Mouse (Mus musculus) forebrain, embryonic 10.5 days (tissue): ENCODE measurements around the gene Anxa2. TPM values are rescaled to one million over a fixed set of nuclear protein-coding genes. Genes with fewer than 3 reads are reported as not detected.

Experiments
- DNase-seq: peaks from one replicate; pipeline ENCODE4 v3.0.0-alpha.2; 2017; ENCODE audit warnings: low spot score; ENCODE audit errors: extremely low spot score
- H3K27ac ChIP-seq: fragments of 300-500 bp; sonication (generic); 2 replicates; pipeline ENCODE4 v1.5.1; 2016; ENCODE audit warnings: mild to moderate bottlenecking
- H3K27me3 ChIP-seq: fragments of 300-500 bp; sonication (generic); 2 replicates; pipeline ENCODE4 v1.6.1; 2016; ENCODE audit warnings: mild to moderate bottlenecking; ENCODE audit not compliant: poor library complexity, severe bottlenecking
- H3K36me3 ChIP-seq: fragments of 300-500 bp; sonication (generic); replicated peaks from 2 replicates; pipeline ENCODE4 v1.6.1; 2016; ENCODE audit warnings: mild to moderate bottlenecking, moderate library complexity
- H3K4me1 ChIP-seq: fragments of 300-500 bp; sonication (generic); 2 replicates; pipeline ENCODE4 v1.6.1; 2016
- H3K4me3 ChIP-seq: fragments of 300-500 bp; sonication (generic); 2 replicates; pipeline ENCODE4 v1.5.1; 2016; ENCODE audit warnings: mild to moderate bottlenecking, moderate library complexity
- H3K9me3 ChIP-seq: fragments of 300-500 bp; sonication (generic); 2 replicates; pipeline ENCODE4 v1.6.1; 2016; ENCODE audit warnings: mild to moderate bottlenecking, moderate library complexity
- WGBS: fragments of 180-500 bp; shearing (Covaris S2); methylation state at CpG from one replicate; pipeline ENCODE4 v1.1.7; 2016; 5-methylcytosine and 5-hydroxymethylcytosine counted together
- polyA plus RNA-seq: library from polyadenylated mRNA; unstranded; fragments of >200 nt; fragmentation: Nextera tagmentation; extraction: Ambion mirVana; gene quantifications from 2 replicates; pipeline ENCODE4 v1.2.1, GENCODE M21; 2016

Anxa2 gene
- polyA plus RNA-seq, 1 experiment from 2014 or later = 100 TPM

DNA sequence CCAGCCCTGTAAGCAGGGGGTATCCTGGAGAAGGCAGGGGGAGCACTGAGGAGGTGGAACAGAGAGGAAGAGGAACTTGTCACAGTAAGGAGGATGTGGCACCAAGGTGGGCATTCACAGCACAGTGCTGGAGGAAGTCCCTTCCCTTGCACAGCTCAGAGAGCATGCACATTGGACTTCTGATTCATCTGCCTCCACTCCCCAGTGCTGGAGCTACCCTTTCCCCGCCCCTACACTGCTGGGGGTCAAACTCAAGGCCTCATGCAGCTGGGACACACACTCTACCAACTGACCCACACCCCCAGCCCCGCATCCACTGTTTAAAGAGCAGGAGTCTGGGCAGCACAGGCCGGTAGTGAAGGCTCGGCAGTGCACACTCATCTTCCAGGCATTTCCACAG is 12.7 kb downstream of the Anxa2 start:
- H3K4me1 ChIP-seq = peaks cover 46% of the 10 kb centered on the region
- H3K9me3 ChIP-seq = no peaks in the 10 kb centered on the region
- H3K27me3 ChIP-seq = peaks cover 10% of the 10 kb centered on the region
- no peak for DNase-seq
- H3K36me3 ChIP-seq = no peaks in the 10 kb centered on the region
- no peak overlapping the region for H3K27ac ChIP-seq
- H3K4me3 ChIP-seq = no peak overlapping the region
- WGBS = 77% methylated on average over 4 of the region's 4 CpGs

DNA sequence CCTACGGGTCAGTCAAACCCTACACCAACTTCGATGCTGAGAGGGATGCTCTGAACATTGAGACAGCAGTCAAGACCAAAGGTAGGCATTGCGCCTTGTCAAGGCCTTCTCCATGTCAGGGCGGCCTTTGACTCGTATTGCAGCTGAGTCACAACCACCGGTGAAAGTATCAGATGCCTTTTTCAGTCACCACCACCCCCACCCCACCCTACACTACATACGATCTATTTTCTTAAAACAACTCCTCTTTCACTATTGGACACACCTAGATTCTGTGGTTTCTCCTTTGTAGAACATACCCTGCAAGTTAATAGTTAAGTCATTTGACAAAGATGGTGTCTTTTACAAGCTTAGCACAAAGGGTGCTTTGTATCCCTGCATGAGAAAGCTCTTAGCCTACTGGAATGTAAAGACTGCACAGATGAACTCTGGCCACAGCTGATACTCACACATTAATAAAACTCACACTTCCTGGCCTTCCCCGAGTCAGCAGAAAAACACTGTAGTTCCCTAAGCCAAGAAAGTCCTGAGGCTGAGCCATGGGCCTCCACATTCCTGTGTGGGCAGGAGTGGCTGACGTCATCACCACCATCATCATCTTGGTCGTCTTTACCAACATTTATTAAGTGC is 14.0 kb downstream of the Anxa2 start:
- H3K9me3 ChIP-seq = no peaks in the 10 kb centered on the region
- no peak overlapping the region for H3K4me3 ChIP-seq
- WGBS = 79% methylated on average over 10 of the region's 10 CpGs
- peaks cover 10% of the 10 kb centered on the region for H3K27me3 ChIP-seq
- no peaks in the 10 kb centered on the region for H3K36me3 ChIP-seq
- peaks cover 47% of the 10 kb centered on the region for H3K4me1 ChIP-seq
- H3K27ac ChIP-seq = peak overlapping the region; percentile 56
- no peak for DNase-seq

DNA sequence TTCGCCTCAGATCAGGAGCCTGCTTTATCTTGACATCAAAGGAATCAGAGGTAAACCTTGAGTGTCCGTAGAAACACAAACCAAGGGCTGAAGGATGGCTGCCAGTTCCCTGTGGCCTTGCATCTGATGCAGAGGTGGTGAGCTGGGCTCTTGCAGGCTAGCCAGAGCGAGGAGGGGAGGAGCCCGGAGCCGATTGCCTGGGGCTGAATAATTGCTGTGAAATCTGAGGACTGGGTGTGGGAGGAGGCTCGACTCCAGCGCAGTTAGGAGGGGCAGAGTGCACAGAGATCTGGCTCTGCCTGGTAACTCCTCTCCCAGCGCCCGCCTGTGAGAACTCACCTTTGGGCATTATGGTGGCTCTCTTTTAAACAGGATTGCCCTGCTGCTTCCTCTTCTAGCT is 15.6 kb downstream of the Anxa2 start:
- H3K27me3 ChIP-seq = peaks cover 10% of the 10 kb centered on the region
- H3K4me3 ChIP-seq = no peak overlapping the region; the same call in 1 of the 2 replicates
- H3K27ac ChIP-seq = 0 out of 2 replicates have a peak overlapping the region, but pooled peaks have one; percentile 0
- peaks cover 47% of the 10 kb centered on the region for H3K4me1 ChIP-seq
- 5% methylated on average over 9 of the region's 9 CpGs for WGBS
- no peaks in the 10 kb centered on the region for H3K36me3 ChIP-seq
- H3K9me3 ChIP-seq = no peaks in the 10 kb centered on the region
- peak; percentile 72 for DNase-seq

DNA sequence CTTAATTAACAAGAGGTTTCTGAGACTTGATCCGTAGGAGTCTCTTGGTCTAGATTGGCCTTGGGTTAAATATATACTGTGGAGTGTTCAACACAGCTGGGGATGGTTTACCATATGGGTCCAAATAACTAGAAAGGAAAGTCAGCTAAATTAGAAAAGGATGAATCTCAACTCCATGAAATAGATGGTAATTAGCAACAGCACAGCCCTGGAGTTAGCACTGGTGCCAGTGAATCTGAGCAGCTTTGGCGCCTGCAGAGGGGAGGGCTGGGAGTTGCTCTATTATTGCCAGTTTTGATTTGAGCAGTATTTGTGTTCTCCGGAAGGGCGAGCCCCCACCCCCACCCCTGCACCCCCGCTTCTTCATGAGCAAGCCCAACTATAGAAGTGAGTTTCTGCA is 16.9 kb downstream of the Anxa2 start:
- Histone ChIP-seq H3K9me3 (no peaks in the 10 kb centered on the region), H3K27ac (peak overlapping the region; percentile 44; the same call in 1 of the 2 replicates), H3K4me3 (no peak overlapping the region), H3K4me1 (peaks cover 47% of the 10 kb centered on the region), H3K36me3 (no peaks in the 10 kb centered on the region), H3K27me3 (peaks cover 10% of the 10 kb centered on the region)
- no peak for DNase-seq
- WGBS = 63% methylated on average over 5 of the region's 5 CpGs

DNA sequence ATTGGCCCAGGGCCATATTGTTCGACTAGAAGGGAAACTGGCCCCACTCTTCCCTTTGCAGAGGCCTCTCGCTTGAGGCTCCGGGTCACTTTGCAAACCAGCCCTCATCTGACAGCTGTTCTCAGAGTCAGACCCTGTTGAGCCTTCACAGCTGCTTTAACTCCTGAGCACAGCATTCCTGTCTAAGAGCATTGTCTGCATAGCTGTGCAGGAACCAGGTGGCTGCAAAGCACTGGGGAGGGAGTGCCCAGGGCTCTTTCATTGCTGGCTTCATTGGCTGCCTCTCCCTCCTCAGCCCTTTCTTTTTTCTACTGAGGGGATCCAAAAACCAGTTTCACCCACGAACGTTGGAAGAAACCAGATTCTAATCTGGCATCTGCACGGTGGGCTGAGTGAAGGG is 17.5 kb downstream of the Anxa2 start:
- H3K27ac ChIP-seq = peak overlapping the region; percentile 44; the same call in 1 of the 2 replicates
- H3K4me1 ChIP-seq = peaks cover 46% of the 10 kb centered on the region
- H3K9me3 ChIP-seq = no peaks in the 10 kb centered on the region
- H3K36me3 ChIP-seq = no peaks in the 10 kb centered on the region
- H3K4me3 ChIP-seq = no peak overlapping the region
- H3K27me3 ChIP-seq = peaks cover 10% of the 10 kb centered on the region
- no peak for DNase-seq
- WGBS = 31% methylated on average over 6 of the region's 6 CpGs

DNA sequence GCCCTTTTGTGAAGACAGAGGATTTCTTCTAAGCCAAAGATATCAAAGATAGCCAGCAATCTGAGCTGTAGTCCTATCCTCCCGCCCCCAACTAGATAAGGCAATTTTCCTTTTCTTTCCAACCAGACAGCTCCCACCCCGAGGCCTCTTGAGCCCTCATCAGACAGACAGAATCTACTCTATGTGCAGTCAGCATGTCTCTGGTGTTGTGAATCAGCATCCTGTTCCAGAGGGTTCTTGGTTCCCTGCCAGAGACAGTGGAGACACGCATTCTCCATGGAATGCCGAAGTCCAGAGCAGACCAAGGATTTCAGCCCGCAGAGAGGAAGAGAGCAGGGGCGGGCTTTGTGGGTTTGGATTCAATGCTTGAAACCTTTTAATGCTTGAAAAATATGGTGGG is 19.3 kb downstream of the Anxa2 start:
- WGBS = 89% methylated on average over 6 of the region's 6 CpGs
- H3K9me3 ChIP-seq = no peaks in the 10 kb centered on the region
- DNase-seq = no peak
- H3K27ac ChIP-seq = no peak overlapping the region
- H3K36me3 ChIP-seq = no peaks in the 10 kb centered on the region
- H3K27me3 ChIP-seq = peaks cover 10% of the 10 kb centered on the region
- H3K4me1 ChIP-seq = peaks cover 41% of the 10 kb centered on the region
- no peak overlapping the region for H3K4me3 ChIP-seq

DNA sequence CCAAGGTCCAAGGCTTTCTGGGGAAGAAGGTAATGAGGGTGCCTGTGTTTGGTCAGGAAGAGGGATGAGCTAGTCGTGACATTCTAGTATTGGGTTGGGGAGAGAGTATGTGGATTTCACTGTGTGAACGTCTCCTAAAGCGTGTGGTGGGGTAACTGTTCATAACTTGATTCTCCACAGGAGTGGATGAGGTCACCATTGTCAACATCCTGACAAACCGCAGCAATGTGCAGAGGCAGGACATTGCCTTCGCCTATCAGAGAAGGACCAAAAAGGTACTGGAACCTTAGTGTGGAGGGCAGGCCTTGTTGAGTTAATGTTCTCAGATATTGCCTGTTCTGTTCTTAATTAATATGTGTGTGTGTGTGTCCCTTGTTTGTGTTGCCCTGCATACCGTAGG is 22.5 kb downstream of the Anxa2 start:
- no peak overlapping the region for H3K4me3 ChIP-seq
- H3K9me3 ChIP-seq = no peaks in the 10 kb centered on the region
- H3K36me3 ChIP-seq = no peaks in the 10 kb centered on the region
- H3K4me1 ChIP-seq = peaks cover 13% of the 10 kb centered on the region
- WGBS = 83% methylated on average over 6 of the region's 6 CpGs
- no peak overlapping the region for H3K27ac ChIP-seq
- DNase-seq = no peak
- H3K27me3 ChIP-seq = no peaks in the 10 kb centered on the region

DNA sequence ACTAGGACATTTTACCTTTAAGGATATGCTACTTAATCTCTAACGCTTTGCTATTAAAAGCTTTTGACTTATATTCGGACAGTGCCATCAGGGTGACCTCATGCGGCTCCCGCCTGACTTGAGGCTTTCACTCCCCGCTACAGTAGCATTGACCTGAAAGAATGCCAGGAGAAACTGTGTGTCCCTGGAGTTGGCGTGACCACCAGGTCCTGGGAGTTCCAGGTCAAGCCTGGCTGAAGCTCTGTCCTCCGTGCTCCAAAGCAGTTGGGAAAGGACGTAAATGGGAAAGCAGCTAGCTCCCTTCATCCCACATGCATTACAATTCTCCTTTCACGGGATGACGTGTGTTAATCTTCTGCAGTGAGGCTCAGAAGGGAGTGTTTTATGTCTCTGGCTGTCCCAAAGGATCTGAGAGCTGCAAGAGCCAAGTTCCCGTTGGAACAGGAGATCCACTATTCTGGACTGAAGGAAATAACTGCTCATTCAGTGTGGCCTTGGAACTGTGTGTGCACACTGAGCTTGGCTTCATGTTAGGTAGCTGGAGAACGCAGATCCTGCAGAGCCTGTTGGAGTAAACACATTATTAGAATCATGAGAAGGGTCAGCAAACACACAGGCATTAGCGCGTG is 23.9 kb downstream of the Anxa2 start:
- DNase-seq = no peak
- H3K27me3 ChIP-seq = peaks cover 4% of the 10 kb centered on the region; the same call in 1 of the 2 replicates
- H3K27ac ChIP-seq = 0 out of 2 replicates have a peak overlapping the region, but pooled peaks have one; percentile 20
- 82% methylated on average over 14 of the region's 14 CpGs for WGBS
- no peaks in the 10 kb centered on the region for H3K36me3 ChIP-seq
- peaks cover 9% of the 10 kb centered on the region; the same call in 1 of the 2 replicates for H3K4me1 ChIP-seq
- H3K4me3 ChIP-seq = no peak overlapping the region
- no peaks in the 10 kb centered on the region for H3K9me3 ChIP-seq

DNA sequence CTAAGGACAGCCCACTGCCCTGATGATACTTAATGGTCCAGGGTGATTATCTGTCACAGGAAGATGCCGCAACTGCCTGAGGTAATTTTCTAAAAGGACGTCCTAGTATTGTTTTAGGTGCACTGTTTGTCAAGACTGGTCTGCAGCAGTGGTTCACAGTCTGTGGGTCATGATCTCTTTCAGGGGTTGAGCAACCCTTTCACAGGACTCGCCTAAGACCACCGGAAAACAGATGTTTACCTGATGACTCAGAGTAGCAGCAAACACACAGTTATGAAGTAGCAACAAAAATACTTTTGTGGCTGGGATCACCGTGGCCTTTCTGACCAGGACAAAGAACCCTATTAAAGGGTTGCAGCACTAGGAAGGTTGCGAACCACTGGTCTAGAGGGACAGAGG is 24.4 kb downstream of the Anxa2 start:
- Histone ChIP-seq H3K9me3 (no peaks in the 10 kb centered on the region), H3K36me3 (no peaks in the 10 kb centered on the region), H3K4me3 (no peak overlapping the region), H3K27me3 (peaks cover 6% of the 10 kb centered on the region), H3K4me1 (peaks cover 11% of the 10 kb centered on the region), H3K27ac (0 out of 2 replicates have a peak overlapping the region, but pooled peaks have one; percentile 20)
- 65% methylated on average over 6 of the region's 6 CpGs for whole genome bisulfite sequencing
- no peak for DNase-seq

DNA sequence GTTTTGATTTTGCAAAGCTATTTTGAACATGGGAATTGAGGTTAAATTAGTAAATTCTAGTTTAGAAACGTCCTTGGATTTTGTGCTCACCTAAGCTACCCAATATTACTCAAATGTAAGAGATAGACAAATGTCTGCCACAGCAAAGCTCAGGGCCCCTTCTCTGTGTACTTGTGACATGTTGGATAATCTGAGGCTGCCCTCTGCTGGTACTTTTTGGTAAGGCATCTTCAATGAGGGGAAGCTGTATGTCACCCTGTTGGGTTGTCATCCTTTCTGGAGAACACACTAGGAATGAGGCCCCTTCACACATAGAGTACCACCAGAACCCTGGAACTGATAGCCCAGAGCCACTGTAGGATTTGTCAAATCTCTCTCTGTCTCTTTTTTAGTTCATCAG is 26.9 kb downstream of the Anxa2 start:
- H3K27ac ChIP-seq = no peak overlapping the region
- 0% methylated on average over 1 of the region's 1 CpGs for WGBS
- DNase-seq = peak; percentile 71
- H3K4me1 ChIP-seq = peaks cover 28% of the 10 kb centered on the region
- no peaks in the 10 kb centered on the region for H3K36me3 ChIP-seq
- peaks cover 21% of the 10 kb centered on the region for H3K27me3 ChIP-seq
- H3K4me3 ChIP-seq = no peak overlapping the region
- H3K9me3 ChIP-seq = no peaks in the 10 kb centered on the region

DNA sequence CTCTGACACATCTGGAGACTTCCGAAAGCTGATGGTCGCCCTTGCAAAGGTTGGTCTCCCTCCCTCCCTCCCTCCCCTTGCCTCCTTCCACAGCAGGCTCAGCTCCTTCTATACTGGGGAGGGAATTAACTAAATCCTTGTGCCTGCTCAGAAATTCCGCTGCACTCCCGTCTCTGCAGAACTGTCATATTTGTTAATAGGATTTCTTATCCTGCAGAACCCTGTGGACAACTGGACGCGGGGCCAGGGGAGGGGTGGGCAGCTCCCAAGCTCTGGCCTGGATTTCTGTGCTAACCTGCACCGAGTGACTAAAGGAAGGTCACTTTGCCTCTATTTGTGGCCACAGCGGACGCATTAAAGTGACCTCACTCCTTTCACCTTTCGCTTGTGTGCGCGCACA is 30.4 kb downstream of the Anxa2 start:
- H3K4me1 ChIP-seq = peaks cover 25% of the 10 kb centered on the region
- 0 out of 2 replicates have a peak overlapping the region, but pooled peaks have one; percentile 2 for H3K4me3 ChIP-seq
- no peaks in the 10 kb centered on the region for H3K36me3 ChIP-seq
- H3K9me3 ChIP-seq = no peaks in the 10 kb centered on the region
- no peak overlapping the region for H3K27ac ChIP-seq
- peaks cover 21% of the 10 kb centered on the region for H3K27me3 ChIP-seq
- DNase-seq = no peak
- 46% methylated on average over 12 of the region's 12 CpGs for WGBS

DNA sequence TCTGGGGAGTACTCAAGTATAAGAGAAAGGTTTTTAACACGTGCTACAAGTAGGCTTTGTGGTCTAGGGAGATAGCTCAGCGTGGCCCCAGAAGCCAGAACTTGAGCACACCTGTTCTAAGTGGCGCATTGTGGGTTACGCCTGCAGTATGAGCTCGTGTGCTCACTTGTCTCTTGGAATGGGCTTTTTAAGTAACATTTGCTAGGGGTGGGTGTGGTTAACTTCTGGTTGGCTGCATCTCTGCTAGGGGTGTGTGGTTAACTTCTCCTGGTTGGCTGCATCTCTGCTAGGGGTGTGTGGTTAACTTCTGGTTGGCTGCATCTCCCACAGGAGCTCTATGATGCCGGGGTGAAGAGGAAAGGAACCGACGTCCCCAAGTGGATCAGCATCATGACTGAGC is 32.7 kb downstream of the Anxa2 start:
- whole genome bisulfite sequencing = 71% methylated on average over 8 of the region's 8 CpGs
- DNase-seq = no peak
- peaks cover 26% of the 10 kb centered on the region for H3K4me1 ChIP-seq

DNA sequence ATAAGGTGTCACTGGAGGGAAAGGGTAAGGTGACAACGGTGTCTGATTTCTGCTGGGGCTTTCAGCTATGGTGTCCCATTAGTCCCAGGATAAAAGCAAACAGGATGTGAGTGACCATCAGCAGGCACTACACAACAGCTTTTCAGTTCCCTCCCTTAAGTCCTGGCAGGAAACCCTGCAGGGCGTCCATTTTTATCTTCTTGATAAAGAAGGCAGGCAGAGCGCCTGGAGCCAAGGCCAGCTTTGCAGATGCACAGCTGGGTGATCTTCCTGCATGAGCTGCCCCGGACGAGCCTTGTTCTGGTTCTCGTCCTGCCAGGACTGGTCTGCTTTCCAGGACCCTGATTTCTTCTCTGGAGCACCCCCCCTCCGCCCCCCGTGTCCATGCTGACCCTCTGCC is 35.1 kb downstream of the Anxa2 start:
- no peak for DNase-seq
- Histone ChIP-seq H3K27ac (peak overlapping the region; percentile 8; the same call in 1 of the 2 replicates), H3K27me3 (peaks cover 8% of the 10 kb centered on the region), H3K4me3 (no peak overlapping the region), H3K4me1 (peaks cover 18% of the 10 kb centered on the region), H3K36me3 (no peaks in the 10 kb centered on the region; the same call in 1 of the 2 replicates), H3K9me3 (peaks cover 8% of the 10 kb centered on the region; the same call in 1 of the 2 replicates)
- 28% methylated on average over 8 of the region's 8 CpGs for WGBS

More for the DNA sequence above, 32.7 kb downstream of the Anxa2 start:
- Histone ChIP-seq H3K36me3 (no peaks in the 10 kb centered on the region), H3K27ac (no peak overlapping the region), H3K4me3 (no peak overlapping the region), H3K9me3 (no peaks in the 10 kb centered on the region), H3K27me3 (peaks cover 21% of the 10 kb centered on the region)
